Mouse (Mus musculus): ENCODE measurements around the gene Hspb7.

DNA sequence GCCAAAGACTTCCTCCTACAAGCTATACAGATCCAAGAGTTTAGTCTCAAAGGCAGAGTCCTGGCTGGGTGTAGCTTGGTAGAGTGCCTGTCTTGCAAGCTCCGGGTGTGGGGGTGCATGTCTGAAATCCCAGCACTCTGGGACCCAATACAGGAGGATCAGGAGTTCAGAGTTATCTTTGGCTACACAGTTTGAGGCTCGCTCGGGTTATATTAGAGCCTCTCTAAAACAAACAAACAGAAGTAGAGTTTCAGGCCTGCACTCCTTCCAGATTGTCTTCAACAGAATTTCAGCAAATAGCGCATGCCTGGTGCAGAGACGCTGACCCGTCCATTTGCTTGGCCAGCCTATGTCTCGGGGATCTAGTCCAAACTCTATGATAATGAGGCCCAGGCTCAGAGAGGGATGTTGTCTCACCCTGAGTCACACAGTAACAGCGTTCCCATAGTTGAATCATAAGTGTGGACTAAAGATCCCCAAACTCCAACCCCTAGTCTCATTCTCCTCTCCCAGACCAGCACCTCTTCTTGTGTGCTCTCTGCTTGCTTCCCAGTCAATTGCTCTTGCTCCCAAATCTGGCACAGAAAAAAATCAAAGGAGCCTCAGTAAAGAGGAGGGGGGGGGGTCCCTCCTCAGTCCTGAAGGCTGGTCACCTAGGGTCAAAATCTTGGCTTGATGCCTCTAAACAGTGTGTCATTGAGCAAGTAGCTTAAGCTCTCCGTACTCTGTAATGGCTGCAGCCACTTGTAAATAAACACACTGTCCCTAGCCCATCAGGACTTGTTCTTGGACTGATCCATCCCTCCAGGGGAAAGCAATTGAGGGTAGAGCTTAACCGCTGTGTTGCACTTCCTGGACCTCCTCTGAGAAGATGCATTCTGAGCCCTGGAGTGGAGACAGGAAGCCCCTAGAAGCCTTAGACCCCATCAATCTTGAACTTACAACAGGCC lies 6.5 kb downstream of the Hspb7 start:
- no peak for TF ChIP-seq CTCF (IDR thresholded peaks at IDR 0.05 in 2 of 3, conservative IDR thresholded peaks at IDR 0.05 in 1 of 3; ENCODE audit: control insufficient read depth in 1 of 3, insufficient read depth in 1 of 3, low read depth in 2 of 3, low read length in 3 of 3, poor library complexity in 1 of 3, severe bottlenecking in 1 of 3)
- no peak for TF ChIP-seq POLR2A (IDR thresholded peaks at IDR 0.05; ENCODE audit: control insufficient read depth in 1 of 2, insufficient read depth in 1 of 2, low read depth in 1 of 2, low read length in 2 of 2, poor library complexity in 1 of 2)
- TF ChIP-seq HCFC1 (IDR thresholded peaks at IDR 0.05; ENCODE audit: low read depth, low read length): no peak
- no peak for TF ChIP-seq KAT2A (conservative IDR thresholded peaks at IDR 0.05; ENCODE audit: low read depth, low read length)
- no peak for TF ChIP-seq MAX (IDR thresholded peaks at IDR 0.05; ENCODE audit: low read length)
- no peak for TF ChIP-seq SIN3A (IDR thresholded peaks at IDR 0.05; ENCODE audit: low read length)

Measured in MEL (cell line).